Mouse (Mus musculus): ENCODE measurements at regions not wholly inside any gene's neighbourhood (a gene's known extent, or its start where the extent isn't known, plus 50 kb on each side); places are given as distances from the start of the nearest gene placed in this dataset.

GRCm38 (mm10) chr14:120721593-120722461, 189.2 kb upstream of the Ipo5 start:
- no peaks in the 10 kb centered on the region for H3K79me2 ChIP-seq (ENCODE audit: control insufficient read depth, insufficient read depth)
- no peak overlapping the region for H3K4me2 ChIP-seq (ENCODE audit: low read depth)
- H3ac ChIP-seq (ENCODE audit: control insufficient read depth, insufficient read length), result no peak overlapping the region
- no peaks in the 10 kb centered on the region for H3K27me3 ChIP-seq (ENCODE audit: control insufficient read depth, insufficient read depth, insufficient read length)
- no peak for TF ChIP-seq MYOG (IDR thresholded peaks at IDR 0.05; ENCODE audit: control insufficient read depth in 1 of 3, insufficient read depth in 1 of 3, insufficient read length in 2 of 3, low read depth in 2 of 3)
- TF ChIP-seq MAX (IDR thresholded peaks at IDR 0.05; ENCODE audit: low read depth), result no peak
- TF ChIP-seq TCF3 (IDR thresholded peaks at IDR 0.05; ENCODE audit: insufficient read length, low read depth), result no peak
- TF ChIP-seq USF1 (IDR thresholded peaks at IDR 0.05; ENCODE audit: low read depth), result no peak
- TF ChIP-seq SRF (IDR thresholded peaks at IDR 0.05; ENCODE audit: control insufficient read depth, insufficient read length, low read depth), result no peak
- TF ChIP-seq TCF12 (IDR thresholded peaks at IDR 0.05; ENCODE audit: insufficient read depth, poor library complexity, severe bottlenecking), result no peak
- no peak for TF ChIP-seq E2F4 (IDR thresholded peaks at IDR 0.05; ENCODE audit: insufficient read depth)
- no peak for TF ChIP-seq POLR2AphosphoS2 (IDR thresholded peaks at IDR 0.05; ENCODE audit: insufficient read length, low read depth)
- TF ChIP-seq MYOD1 (IDR thresholded peaks at IDR 0.05; ENCODE audit: control insufficient read depth in 1 of 3, insufficient read length in 2 of 3, low read depth in 2 of 3), result no peak
- TF ChIP-seq CEBPB (IDR thresholded peaks at IDR 0.05; ENCODE audit: insufficient read depth, poor library complexity, severe bottlenecking), result no peak
- no peak for TF ChIP-seq POLR2A (IDR thresholded peaks at IDR 0.05; ENCODE audit: insufficient read length, low read depth)
- TF ChIP-seq REST (IDR thresholded peaks at IDR 0.05; ENCODE audit: insufficient read depth, insufficient read length), result no peak
- no peak overlapping the region for H3K4me3 ChIP-seq
- H3K36me3 ChIP-seq (ENCODE audit: control insufficient read depth, insufficient read depth), result no peaks in the 10 kb centered on the region

- TF ChIP-seq MYOD1 (IDR thresholded peaks at IDR 0.05; ENCODE audit: control insufficient read depth in 1 of 3, insufficient read length in 2 of 3, low read depth in 2 of 3) (no peak), REST (IDR thresholded peaks at IDR 0.05; ENCODE audit: insufficient read depth, insufficient read length) (no peak), TCF12 (IDR thresholded peaks at IDR 0.05; ENCODE audit: insufficient read depth, poor library complexity, severe bottlenecking) (no peak), POLR2A (IDR thresholded peaks at IDR 0.05; ENCODE audit: insufficient read length, low read depth) (no peak), MYOG (IDR thresholded peaks at IDR 0.05; ENCODE audit: control insufficient read depth in 1 of 3, insufficient read depth in 1 of 3, insufficient read length in 2 of 3, low read depth in 2 of 3) (no peak), POLR2AphosphoS2 (IDR thresholded peaks at IDR 0.05; ENCODE audit: insufficient read length, low read depth) (no peak), E2F4 (IDR thresholded peaks at IDR 0.05; ENCODE audit: insufficient read depth) (no peak), TCF3 (IDR thresholded peaks at IDR 0.05; ENCODE audit: insufficient read length, low read depth) (no peak), USF1 (IDR thresholded peaks at IDR 0.05; ENCODE audit: low read depth) (no peak), SRF (IDR thresholded peaks at IDR 0.05; ENCODE audit: control insufficient read depth, insufficient read length, low read depth) (no peak), CEBPB (IDR thresholded peaks at IDR 0.05; ENCODE audit: insufficient read depth, poor library complexity, severe bottlenecking) (no peak), MAX (IDR thresholded peaks at IDR 0.05; ENCODE audit: low read depth) (no peak)
- H3ac ChIP-seq (ENCODE audit: control insufficient read depth, insufficient read length), result no peak overlapping the region
- no peak overlapping the region for H3K4me2 ChIP-seq (ENCODE audit: low read depth)
- no peaks in the 10 kb centered on the region for H3K36me3 ChIP-seq (ENCODE audit: control insufficient read depth, insufficient read depth)
- H3K4me3 ChIP-seq, result no peak overlapping the region
- H3K27me3 ChIP-seq (ENCODE audit: control insufficient read depth, insufficient read depth, insufficient read length), result no peaks in the 10 kb centered on the region
- no peaks in the 10 kb centered on the region for H3K79me2 ChIP-seq (ENCODE audit: control insufficient read depth, insufficient read depth)
These were observed 188.4 kb upstream of the Ipo5 start for GRCm38 (mm10) chr14:120722546-120723112.

DNA sequence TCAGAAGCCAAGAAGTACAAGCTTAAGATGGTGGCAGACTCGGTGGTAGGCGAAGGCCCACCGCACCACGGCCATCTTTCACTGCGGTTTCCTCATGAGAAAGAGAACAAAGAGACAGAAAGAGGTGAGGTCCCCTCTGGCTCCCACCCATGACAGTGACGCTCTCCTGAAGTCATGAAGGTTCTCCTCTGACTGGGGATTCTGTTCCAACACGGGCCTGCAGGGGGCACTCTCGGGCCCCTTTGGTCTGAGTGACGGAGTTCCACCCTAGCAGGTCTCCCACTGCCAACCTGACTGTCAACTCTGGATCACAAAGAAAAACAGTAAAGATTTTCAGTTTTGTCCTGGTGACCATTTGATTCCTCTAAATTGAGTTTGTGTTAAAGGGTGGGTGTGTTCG, 182.9 kb upstream of the Ipo5 start:
- H3K4me2 ChIP-seq (ENCODE audit: low read depth), result no peak overlapping the region
- no peaks in the 10 kb centered on the region for H3K36me3 ChIP-seq (ENCODE audit: control insufficient read depth, insufficient read depth)
- TF ChIP-seq TCF12 (IDR thresholded peaks at IDR 0.05; ENCODE audit: insufficient read depth, poor library complexity, severe bottlenecking) (no peak), MYOD1 (IDR thresholded peaks at IDR 0.05; ENCODE audit: control insufficient read depth in 1 of 3, insufficient read length in 2 of 3, low read depth in 2 of 3) (no peak), REST (IDR thresholded peaks at IDR 0.05; ENCODE audit: insufficient read depth, insufficient read length) (no peak), CEBPB (IDR thresholded peaks at IDR 0.05; ENCODE audit: insufficient read depth, poor library complexity, severe bottlenecking) (no peak), POLR2A (IDR thresholded peaks at IDR 0.05; ENCODE audit: insufficient read length, low read depth) (no peak), USF1 (IDR thresholded peaks at IDR 0.05; ENCODE audit: low read depth) (no peak), MYOG (IDR thresholded peaks at IDR 0.05; ENCODE audit: control insufficient read depth in 1 of 3, insufficient read depth in 1 of 3, insufficient read length in 2 of 3, low read depth in 2 of 3) (no peak), SRF (IDR thresholded peaks at IDR 0.05; ENCODE audit: control insufficient read depth, insufficient read length, low read depth) (no peak), TCF3 (IDR thresholded peaks at IDR 0.05; ENCODE audit: insufficient read length, low read depth) (no peak), POLR2AphosphoS2 (IDR thresholded peaks at IDR 0.05; ENCODE audit: insufficient read length, low read depth) (no peak), E2F4 (IDR thresholded peaks at IDR 0.05; ENCODE audit: insufficient read depth) (no peak), MAX (IDR thresholded peaks at IDR 0.05; ENCODE audit: low read depth) (no peak)
- no peaks in the 10 kb centered on the region for H3K79me2 ChIP-seq (ENCODE audit: control insufficient read depth, insufficient read depth)
- H3ac ChIP-seq (ENCODE audit: control insufficient read depth, insufficient read length), result no peak overlapping the region
- H3K4me3 ChIP-seq, result no peak overlapping the region
- H3K27me3 ChIP-seq (ENCODE audit: control insufficient read depth, insufficient read depth, insufficient read length), result peaks cover 5% of the 10 kb centered on the region

- H3K4me2 ChIP-seq (ENCODE audit: low read depth), result no peak overlapping the region
- H3K4me3 ChIP-seq, result no peak overlapping the region
- no peaks in the 10 kb centered on the region for H3K79me2 ChIP-seq (ENCODE audit: control insufficient read depth, insufficient read depth)
- TF ChIP-seq SRF (IDR thresholded peaks at IDR 0.05; ENCODE audit: control insufficient read depth, insufficient read length, low read depth) (no peak), USF1 (IDR thresholded peaks at IDR 0.05; ENCODE audit: low read depth) (no peak)
- H3ac ChIP-seq (ENCODE audit: control insufficient read depth, insufficient read length), result no peak overlapping the region
- no peaks in the 10 kb centered on the region for H3K36me3 ChIP-seq (ENCODE audit: control insufficient read depth, insufficient read depth)
- H3K27me3 ChIP-seq (ENCODE audit: control insufficient read depth, insufficient read depth, insufficient read length), result peaks cover 10% of the 10 kb centered on the region
These were observed 180.8 kb upstream of the Ipo5 start for GRCm38 (mm10) chr14:120730226-120730625.
